Comparison of ENCODE assay signal across 23 mouse cellular contexts in the genomic region with DNA sequence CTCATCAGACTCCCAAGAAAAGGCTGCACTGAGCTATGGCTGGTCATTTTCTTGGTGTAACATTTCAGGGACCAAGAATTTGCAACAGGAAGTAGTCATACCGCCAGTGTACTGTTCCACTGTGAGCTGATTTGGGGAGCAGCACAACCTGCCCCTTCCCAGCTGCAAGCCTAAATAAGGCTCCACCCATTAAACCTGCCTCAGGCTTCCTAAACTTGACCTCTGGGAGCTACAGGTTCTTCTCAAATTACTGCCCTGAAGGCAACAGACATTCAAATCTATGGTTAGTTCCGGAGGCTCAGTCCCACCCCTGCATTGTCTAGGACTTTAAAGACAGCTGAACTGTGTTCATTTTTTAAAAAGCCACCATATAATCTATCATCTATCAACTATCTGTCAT. TPM values are rescaled to one million over a fixed set of nuclear protein-coding genes. Genes with fewer than 3 reads are reported as not detected.
"Had no signal": no experiment of that assay in that cellular context is flagged by ENCODE, and none has a peak within 500 bp of the region (broad histone marks: within the 10 kb centered on the region; RNA-seq: fewer than 3 reads in every experiment).

No protein-coding gene starts in this region.

- H3K36me3 ChIP-seq: midbrain, embryonic 10.5 days; midbrain, embryonic 12.5 days; neural tube, embryonic 13.5 days; neural tube, embryonic 15.5 days; stomach, embryonic 15.5 days had no signal

- H3K4me3 ChIP-seq: midbrain, embryonic 10.5 days; midbrain, embryonic 12.5 days; myocyte; neural tube, embryonic 13.5 days; neural tube, embryonic 15.5 days; stomach, embryonic 15.5 days had no signal

- H3K27ac ChIP-seq: midbrain, embryonic 10.5 days; midbrain, embryonic 12.5 days; neural tube, embryonic 13.5 days; neural tube, embryonic 15.5 days; stomach, embryonic 15.5 days; stomach, postnatal 0 days had no signal

- H3K4me1 ChIP-seq: neural tube, embryonic 13.5 days; neural tube, embryonic 15.5 days; stomach, embryonic 15.5 days had no signal

- H3K9me3 ChIP-seq: midbrain, embryonic 10.5 days; midbrain, embryonic 12.5 days; neural tube, embryonic 13.5 days; neural tube, embryonic 15.5 days; stomach, embryonic 15.5 days had no signal

- DNase-seq: lung, adult 18-20 months; lung, embryonic 14.5 days; lung, postnatal 10 days; lung, postnatal 4 days; midbrain, embryonic 14.5 days; retina, postnatal 1 day; right cerebral cortex, adult 18-20 months; right cerebral cortex, postnatal 25 days; right cerebral cortex, postnatal 4 days; thymus, adult 2 months; thymus, postnatal 25 days had no signal

- H3K27me3 ChIP-seq: neural tube, embryonic 13.5 days; neural tube, embryonic 15.5 days; stomach, embryonic 15.5 days had no signal

RNA-seq across cellular contexts. Expression of gene Pirt, which starts 8.2 kb away (rescaled TPM):
- polyA plus RNA-seq: myocyte; spleen, adult 2 months; testis, adult 2 months had no signal

RNA-seq across cellular contexts. Expression of gene Tmem238l, which starts 36.4 kb away (rescaled TPM):
- polyA plus RNA-seq: lung, embryonic 14.5 days; lung, embryonic 16.5 days; midbrain, embryonic 10.5 days; midbrain, embryonic 12.5 days; midbrain, embryonic 14.5 days; midbrain, embryonic 16.5 days; myocyte; neural tube, embryonic 11.5 days; neural tube, embryonic 13.5 days; neural tube, embryonic 15.5 days; spleen, adult 2 months; testis, adult 2 months had no signal
